Mouse (Mus musculus) lung, postnatal 25 days (tissue): ENCODE results near the gene Ciao2a.

Source experiments
- DNase-seq: peaks from one replicate; pipeline ENCODE4 v3.0.0; 2022; ENCODE audit warnings: low spot score

Ciao2a gene

GRCm38 (mm10) chr9:66167222-66167621 is 40.8 kb downstream of the Ciao2a start:
- DNase-seq: no peak

GRCm38 (mm10) chr9:66168233-66168632 is 41.8 kb downstream of the Ciao2a start:
- peak; percentile 48 for DNase-seq

- DNase-seq: no peak
These were observed 44.1 kb downstream of the Ciao2a start for GRCm38 (mm10) chr9:66170506-66170905.

GRCm38 (mm10) chr9:66171275-66171921 is 45.0 kb downstream of the Ciao2a start:
- peak; percentile 57 for DNase-seq

- no peak for DNase-seq
These were observed 47.0 kb downstream of the Ciao2a start for GRCm38 (mm10) chr9:66173316-66173855.

GRCm38 (mm10) chr9:66174985-66175384 is 48.6 kb downstream of the Ciao2a start:
- no peak for DNase-seq

GRCm38 (mm10) chr9:66177975-66178374 is 51.6 kb downstream of the Ciao2a start:
- no peak for DNase-seq

GRCm38 (mm10) chr9:66179795-66180194 is 53.4 kb downstream of the Ciao2a start:
- DNase-seq: peak; percentile 75

- DNase-seq: peak; percentile 85
These were observed 54.9 kb downstream of the Ciao2a start for GRCm38 (mm10) chr9:66181126-66181825.

GRCm38 (mm10) chr9:66181826-66182678 is 55.6 kb downstream of the Ciao2a start:
- DNase-seq: no peak

GRCm38 (mm10) chr9:66182679-66182993 is 56.2 kb downstream of the Ciao2a start:
- DNase-seq: no peak

GRCm38 (mm10) chr9:66183023-66183422 is 56.6 kb downstream of the Ciao2a start:
- DNase-seq: no peak

- DNase-seq: no peak
These were observed 58.2 kb downstream of the Ciao2a start for GRCm38 (mm10) chr9:66184572-66184971.

GRCm38 (mm10) chr9:66186426-66186825 is 60.0 kb downstream of the Ciao2a start:
- no peak for DNase-seq
